Mouse (Mus musculus): Measurements from ENCODE around the gene Smok3c. TPM values are rescaled to one million over a fixed set of nuclear protein-coding genes. Genes with fewer than 3 reads are reported as not detected.
"Not testable (repeated sequence)": the region's sequence is repeated elsewhere in the genome, so short reads cannot be mapped to it uniquely, and the experiment has no call there.

Smok3c gene
- polyA plus RNA-seq, 1 experiment from 2014 or later: not detected

DNA sequence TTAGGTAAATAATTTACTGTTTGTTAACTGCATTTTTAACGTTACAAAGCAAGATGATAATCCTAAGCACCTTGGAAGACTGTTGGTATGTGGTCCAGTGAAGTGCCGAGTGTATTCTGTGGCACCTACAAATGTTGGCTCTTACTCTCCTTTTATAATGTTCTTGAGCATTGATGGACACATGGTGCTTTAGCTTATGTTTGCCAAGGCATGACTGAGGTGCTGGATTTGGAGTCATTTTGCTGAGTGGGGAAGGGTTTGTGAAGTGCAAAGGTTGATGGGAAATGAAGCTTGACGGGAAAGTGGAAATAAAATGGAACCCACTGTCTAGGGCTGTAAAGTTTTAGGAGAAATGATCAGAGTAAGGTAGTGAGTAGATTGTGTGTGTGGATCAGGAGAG lies 35.4 kb downstream of the Smok3c start:
- Histone ChIP-seq H3K4me3 (ENCODE audit: low read depth, low read length) (no peak overlapping the region), H3K9me3 (ENCODE audit: control insufficient read depth, low read length) (no peaks in the 10 kb centered on the region), H3K9ac (replicated peaks; ENCODE audit: low read depth, low read length) (no peak overlapping the region), H3K4me2 (ENCODE audit: low read depth, low read length) (no peak overlapping the region), H3K27me3 (ENCODE audit: control insufficient read depth, insufficient read depth, low read length) (no peaks in the 10 kb centered on the region), H3K27ac (ENCODE audit: low read depth, low read length) (no peak overlapping the region), H3K4me1 (ENCODE audit: control insufficient read depth, insufficient read depth, low read length) (peaks cover 12% of the 10 kb centered on the region), H3K36me3 (ENCODE audit: control insufficient read depth, insufficient read depth, low read length) (peaks cover 9% of the 10 kb centered on the region)
- no peak for ATAC-seq (ENCODE audit: low read depth)
- 82% methylated on average over 3 of the region's 3 CpGs for WGBS

- no peaks in the 10 kb centered on the region for H3K27me3 ChIP-seq (ENCODE audit: control insufficient read depth, insufficient read depth, low read length)
- H3K9me3 ChIP-seq (ENCODE audit: control insufficient read depth, low read length): no peaks in the 10 kb centered on the region
- ATAC-seq (ENCODE audit: low read depth): no peak
- H3K4me3 ChIP-seq (ENCODE audit: low read depth, low read length): no peak overlapping the region
- peaks cover 12% of the 10 kb centered on the region for H3K4me1 ChIP-seq (ENCODE audit: control insufficient read depth, insufficient read depth, low read length)
- H3K36me3 ChIP-seq (ENCODE audit: control insufficient read depth, insufficient read depth, low read length): peaks cover 17% of the 10 kb centered on the region
- no peak overlapping the region for H3K9ac ChIP-seq (replicated peaks; ENCODE audit: low read depth, low read length)
- no peak overlapping the region for H3K4me2 ChIP-seq (ENCODE audit: low read depth, low read length)
- 67% methylated on average over 6 of the region's 6 CpGs for WGBS
- no peak overlapping the region for H3K27ac ChIP-seq (ENCODE audit: low read depth, low read length)
Measured at GRCm38 (mm10) chr5:138089108-138089551, 36.1 kb downstream of the Smok3c start.

GRCm38 (mm10) chr5:138090271-138090670 lies 37.3 kb downstream of the Smok3c start:
- Histone ChIP-seq H3K27me3 (ENCODE audit: control insufficient read depth, insufficient read depth, low read length) (no peaks in the 10 kb centered on the region), H3K4me2 (ENCODE audit: low read depth, low read length) (no peak overlapping the region), H3K4me1 (ENCODE audit: control insufficient read depth, insufficient read depth, low read length) (peaks cover 12% of the 10 kb centered on the region), H3K36me3 (ENCODE audit: control insufficient read depth, insufficient read depth, low read length) (peaks cover 28% of the 10 kb centered on the region), H3K4me3 (ENCODE audit: low read depth, low read length) (no peak overlapping the region), H3K9me3 (ENCODE audit: control insufficient read depth, low read length) (no peaks in the 10 kb centered on the region), H3K9ac (replicated peaks; ENCODE audit: low read depth, low read length) (no peak overlapping the region), H3K27ac (ENCODE audit: low read depth, low read length) (no peak overlapping the region)
- ATAC-seq (ENCODE audit: low read depth): no peak
- 86% methylated on average over 3 of the region's 3 CpGs for WGBS

- Histone ChIP-seq H3K36me3 (ENCODE audit: control insufficient read depth, insufficient read depth, low read length) (peaks cover 29% of the 10 kb centered on the region), H3K27ac (ENCODE audit: low read depth, low read length) (no peak overlapping the region), H3K27me3 (ENCODE audit: control insufficient read depth, insufficient read depth, low read length) (no peaks in the 10 kb centered on the region), H3K4me2 (ENCODE audit: low read depth, low read length) (no peak overlapping the region), H3K9ac (replicated peaks; ENCODE audit: low read depth, low read length) (no peak overlapping the region), H3K9me3 (ENCODE audit: control insufficient read depth, low read length) (no peaks in the 10 kb centered on the region), H3K4me1 (ENCODE audit: control insufficient read depth, insufficient read depth, low read length) (peaks cover 12% of the 10 kb centered on the region), H3K4me3 (ENCODE audit: low read depth, low read length) (no peak overlapping the region)
- 91% methylated on average over 5 of the region's 5 CpGs for WGBS
- no peak for ATAC-seq (ENCODE audit: low read depth)
Measured at GRCm38 (mm10) chr5:138090737-138091136, 37.7 kb downstream of the Smok3c start.

DNA sequence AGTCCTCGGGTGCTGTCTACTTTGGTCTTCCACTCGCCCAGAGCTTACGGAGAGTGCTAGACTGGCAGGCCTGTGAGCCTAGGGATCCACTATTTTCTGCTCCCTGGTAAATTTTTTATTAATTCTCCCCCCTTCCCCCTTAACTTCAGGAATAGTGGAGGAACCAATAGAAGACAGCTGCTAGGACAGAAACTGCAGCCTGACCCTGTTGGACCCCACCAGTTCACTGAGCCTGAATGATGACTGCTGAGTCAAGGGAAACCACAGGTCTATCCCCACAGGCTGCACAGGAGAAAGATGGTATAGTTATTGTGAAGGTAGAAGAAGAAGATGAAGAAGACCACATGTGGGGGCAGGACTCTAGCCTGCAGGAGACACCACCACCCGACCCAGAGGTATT lies 39.8 kb downstream of the Smok3c start:
- WGBS: 97% methylated on average over 4 of the region's 4 CpGs
- ATAC-seq (ENCODE audit: low read depth): no peak
- Histone ChIP-seq H3K27ac (ENCODE audit: low read depth, low read length) (no peak overlapping the region), H3K36me3 (ENCODE audit: control insufficient read depth, insufficient read depth, low read length) (peaks cover 32% of the 10 kb centered on the region), H3K4me3 (ENCODE audit: low read depth, low read length) (no peak overlapping the region), H3K4me2 (ENCODE audit: low read depth, low read length) (no peak overlapping the region), H3K27me3 (ENCODE audit: control insufficient read depth, insufficient read depth, low read length) (no peaks in the 10 kb centered on the region), H3K9ac (replicated peaks; ENCODE audit: low read depth, low read length) (no peak overlapping the region), H3K4me1 (ENCODE audit: control insufficient read depth, insufficient read depth, low read length) (no peaks in the 10 kb centered on the region), H3K9me3 (ENCODE audit: control insufficient read depth, low read length) (no peaks in the 10 kb centered on the region)

GRCm38 (mm10) chr5:138094474-138094873 lies 41.5 kb downstream of the Smok3c start:
- no peaks in the 10 kb centered on the region for H3K9me3 ChIP-seq (ENCODE audit: control insufficient read depth, low read length)
- ATAC-seq (ENCODE audit: low read depth): no peak
- 97% methylated on average over 6 of the region's 6 CpGs for WGBS
- H3K36me3 ChIP-seq (ENCODE audit: control insufficient read depth, insufficient read depth, low read length): peaks cover 44% of the 10 kb centered on the region
- H3K4me1 ChIP-seq (ENCODE audit: control insufficient read depth, insufficient read depth, low read length): no peaks in the 10 kb centered on the region
- no peak overlapping the region for H3K4me2 ChIP-seq (ENCODE audit: low read depth, low read length)
- H3K27ac ChIP-seq (ENCODE audit: low read depth, low read length): no peak overlapping the region
- no peak overlapping the region for H3K9ac ChIP-seq (replicated peaks; ENCODE audit: low read depth, low read length)
- no peak overlapping the region for H3K4me3 ChIP-seq (ENCODE audit: low read depth, low read length)
- H3K27me3 ChIP-seq (ENCODE audit: control insufficient read depth, insufficient read depth, low read length): no peaks in the 10 kb centered on the region

- Histone ChIP-seq H3K36me3 (ENCODE audit: control insufficient read depth, insufficient read depth, low read length) (peaks cover 50% of the 10 kb centered on the region), H3K9me3 (ENCODE audit: control insufficient read depth, low read length) (no peaks in the 10 kb centered on the region), H3K4me3 (ENCODE audit: low read depth, low read length) (no peak overlapping the region), H3K4me2 (ENCODE audit: low read depth, low read length) (no peak overlapping the region), H3K9ac (replicated peaks; ENCODE audit: low read depth, low read length) (no peak overlapping the region), H3K27me3 (ENCODE audit: control insufficient read depth, insufficient read depth, low read length) (no peaks in the 10 kb centered on the region), H3K27ac (ENCODE audit: low read depth, low read length) (no peak overlapping the region), H3K4me1 (ENCODE audit: control insufficient read depth, insufficient read depth, low read length) (no peaks in the 10 kb centered on the region)
- no peak for ATAC-seq (ENCODE audit: low read depth)
- WGBS: 97% methylated on average over 2 of the region's 2 CpGs
Measured at GRCm38 (mm10) chr5:138104976-138105375, 52.0 kb downstream of the Smok3c start.

DNA sequence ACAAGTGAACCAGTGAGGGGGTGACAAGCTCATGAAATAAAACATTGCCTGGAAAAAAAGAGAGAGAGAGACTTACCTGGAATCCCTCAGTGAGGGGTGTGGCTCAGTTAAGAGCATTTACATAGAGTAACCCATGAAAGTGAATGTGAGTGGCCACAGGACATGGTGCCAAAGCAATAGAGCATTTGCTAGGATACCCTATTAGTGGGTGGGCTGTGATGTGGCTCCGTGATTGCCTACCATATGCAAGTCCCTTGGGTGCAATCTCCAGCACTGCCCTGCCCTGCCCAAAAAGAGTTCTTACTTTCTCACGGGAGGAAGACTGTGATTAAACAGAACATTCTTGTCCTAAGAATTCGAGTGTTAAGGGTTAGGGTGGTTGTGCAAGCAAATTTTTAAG lies 54.1 kb downstream of the Smok3c start:
- Histone ChIP-seq H3K9me3 (ENCODE audit: control insufficient read depth, low read length) (no peaks in the 10 kb centered on the region), H3K4me2 (ENCODE audit: low read depth, low read length) (no peak overlapping the region), H3K27me3 (ENCODE audit: control insufficient read depth, insufficient read depth, low read length) (no peaks in the 10 kb centered on the region), H3K36me3 (ENCODE audit: control insufficient read depth, insufficient read depth, low read length) (peaks cover 34% of the 10 kb centered on the region), H3K4me3 (ENCODE audit: low read depth, low read length) (no peak overlapping the region), H3K4me1 (ENCODE audit: control insufficient read depth, insufficient read depth, low read length) (no peaks in the 10 kb centered on the region), H3K27ac (ENCODE audit: low read depth, low read length) (no peak overlapping the region), H3K9ac (replicated peaks; ENCODE audit: low read depth, low read length) (no peak overlapping the region)
- 64% methylated on average over 3 of the region's 3 CpGs for WGBS
- no peak for ATAC-seq (ENCODE audit: low read depth)

DNA sequence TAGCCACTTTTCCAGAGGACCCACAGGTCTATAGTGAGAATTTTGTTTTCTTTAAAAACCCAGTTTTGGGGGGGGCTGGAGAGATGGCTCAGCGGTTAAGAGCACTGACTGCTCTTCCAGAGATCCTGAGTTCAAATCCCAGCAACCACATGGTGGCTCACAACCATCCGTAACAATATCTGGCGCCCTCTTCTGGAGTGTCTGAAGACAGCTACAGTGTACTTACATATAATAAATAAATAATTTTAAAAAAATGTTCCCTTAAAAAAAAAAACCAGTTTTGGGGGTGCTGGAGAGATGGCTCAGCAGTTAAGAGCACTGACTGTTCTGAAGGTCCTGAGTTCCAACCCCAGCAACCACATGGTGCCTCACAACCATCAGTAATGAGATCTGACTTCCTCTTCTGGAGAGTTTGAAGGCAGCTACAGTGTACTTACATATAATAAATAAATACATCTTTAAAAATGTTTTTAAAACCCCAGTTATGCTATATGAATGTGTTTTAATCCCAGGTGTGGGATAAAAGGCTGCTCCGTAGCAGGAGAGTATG lies 56.9 kb downstream of the Smok3c start:
- H3K9ac ChIP-seq (replicated peaks; ENCODE audit: low read depth, low read length); H3K27me3 ChIP-seq (ENCODE audit: control insufficient read depth, insufficient read depth, low read length); ATAC-seq (ENCODE audit: low read depth); H3K4me1 ChIP-seq (ENCODE audit: control insufficient read depth, insufficient read depth, low read length); H3K27ac ChIP-seq (ENCODE audit: low read depth, low read length); H3K4me2 ChIP-seq (ENCODE audit: low read depth, low read length); H3K9me3 ChIP-seq (ENCODE audit: control insufficient read depth, low read length); H3K4me3 ChIP-seq (ENCODE audit: low read depth, low read length); H3K36me3 ChIP-seq (ENCODE audit: control insufficient read depth, insufficient read depth, low read length): not testable (repeated sequence)
- 55% methylated on average over 4 of the region's 4 CpGs for WGBS

All from neural tube, embryonic 14.5 days (tissue).